Mouse (Mus musculus): Measurements from ENCODE around the gene Esrrg. TPM values are rescaled to one million over a fixed set of nuclear protein-coding genes. Genes with fewer than 3 reads are reported as not detected.

Gene Esrrg
- total and polyA plus RNA-seq, 3 experiments: not detected

DNA sequence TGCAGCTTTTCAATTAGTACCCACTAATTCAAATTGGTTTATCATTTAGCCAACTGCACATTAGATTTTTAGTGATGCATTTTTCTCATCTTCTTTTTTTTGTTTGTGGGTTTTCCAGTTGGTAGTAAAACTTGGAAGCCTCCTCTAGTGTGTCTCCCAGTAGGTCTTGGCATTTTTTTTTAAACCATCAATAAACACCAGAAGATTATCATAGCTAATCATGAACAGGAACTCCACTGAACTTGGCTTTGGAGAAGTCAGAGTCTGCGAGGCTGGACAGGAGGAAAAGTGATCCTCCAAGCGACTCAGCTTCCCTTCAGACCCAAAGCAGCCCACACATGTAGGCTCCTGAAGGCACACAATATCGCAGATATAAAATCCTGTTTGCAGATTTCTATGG, 155.2 kb downstream of the Esrrg start:
- no peaks in the 10 kb centered on the region for H3K36me3 ChIP-seq (replicated peaks in 1 of 2; ENCODE audit: control insufficient read depth in 1 of 2, insufficient read depth in 1 of 2, low read length in 1 of 2)
- no peaks in the 10 kb centered on the region for H3K4me1 ChIP-seq (ENCODE audit: control insufficient read depth in 1 of 2, insufficient read depth in 2 of 2)
- H3K4me2 ChIP-seq (ENCODE audit: insufficient read depth, low read depth, poor library complexity, severe bottlenecking): no peak overlapping the region
- H3K27me3 ChIP-seq (replicated peaks): no peaks in the 10 kb centered on the region
- H3K9ac ChIP-seq (ENCODE audit: insufficient read depth, low read depth): no peak overlapping the region
- H3K9me3 ChIP-seq (replicated peaks; ENCODE audit: low read length): peaks cover 71% of the 10 kb centered on the region
- H3K27ac ChIP-seq (ENCODE audit: insufficient read depth, low read depth): no peak overlapping the region
- DNase-seq (ENCODE audit: extremely low read depth): no peak
- no peak overlapping the region for H3K4me3 ChIP-seq (replicated peaks in 1 of 3; ENCODE audit: low read depth in 2 of 3, low read length in 2 of 3, poor library complexity in 1 of 3)
- in situ Hi-C loops (cut with MboI; ENCODE audit: low pct_ligation_motif_present, low pct_unique_long_range_greater_than_20kb, low sequenced_read_pairs): no loop called here
- dilution Hi-C loops (cut with MboI; ENCODE audit: extremely low pct_ligation_motif_present, extremely low pct_unique_long_range_greater_than_20kb, low sequenced_read_pairs): no loop called here
- no peak for TF ChIP-seq RCOR1 (conservative IDR thresholded peaks at IDR 0.05; ENCODE audit: low read depth, low read length)
- TF ChIP-seq HCFC1 (IDR thresholded peaks at IDR 0.05; ENCODE audit: low read depth, low read length): no peak
- TF ChIP-seq ZKSCAN1 (IDR thresholded peaks at IDR 0.05; ENCODE audit: borderline replicate concordance, low read depth, low read length): no peak
- no peak for TF ChIP-seq CHD2 (IDR thresholded peaks at IDR 0.05; ENCODE audit: low read length)
- TF ChIP-seq TCF12 (IDR thresholded peaks at IDR 0.05; ENCODE audit: low read depth, low read length): no peak
- no peak for TF ChIP-seq JUND (conservative IDR thresholded peaks at IDR 0.05; ENCODE audit: low read depth, low read length)
- no peaks in the 10 kb centered on the region for H3K79me2 ChIP-seq (replicated peaks; ENCODE audit: control insufficient read depth, extremely low read depth, insufficient read depth, poor library complexity, severe bottlenecking)

DNA sequence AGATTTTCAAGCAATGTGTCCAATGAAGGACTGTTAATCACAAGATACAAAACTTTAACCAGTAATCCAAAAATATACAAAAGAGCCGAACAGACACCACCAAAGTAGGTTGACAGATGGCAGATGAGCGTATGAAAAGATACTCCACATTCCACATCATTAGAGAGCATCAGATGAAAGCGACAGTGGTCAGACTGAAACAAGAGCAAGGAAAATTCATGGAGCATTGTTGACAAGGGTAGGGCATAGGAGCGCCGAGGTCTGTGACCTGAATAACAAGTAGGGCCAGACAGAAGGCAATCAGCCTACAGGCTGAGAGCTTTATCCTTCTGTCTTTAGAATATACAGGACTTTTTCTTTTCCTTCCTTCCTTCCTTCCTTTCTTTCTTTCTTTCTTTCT, 157.0 kb downstream of the Esrrg start:
- no peak overlapping the region for H3K4me3 ChIP-seq (replicated peaks in 1 of 3; ENCODE audit: low read depth in 2 of 3, low read length in 2 of 3, poor library complexity in 1 of 3)
- no peaks in the 10 kb centered on the region for H3K4me1 ChIP-seq (ENCODE audit: control insufficient read depth in 1 of 2, insufficient read depth in 2 of 2)
- in situ Hi-C loops (cut with MboI; ENCODE audit: low pct_ligation_motif_present, low pct_unique_long_range_greater_than_20kb, low sequenced_read_pairs) (no loop called here), dilution Hi-C loops (cut with MboI; ENCODE audit: extremely low pct_ligation_motif_present, extremely low pct_unique_long_range_greater_than_20kb, low sequenced_read_pairs) (no loop called here)
- no peaks in the 10 kb centered on the region for H3K79me2 ChIP-seq (replicated peaks; ENCODE audit: control insufficient read depth, extremely low read depth, insufficient read depth, poor library complexity, severe bottlenecking)
- H3K9ac ChIP-seq (ENCODE audit: insufficient read depth, low read depth): no peak overlapping the region
- no peak for TF ChIP-seq EP300 (IDR thresholded peaks at IDR 0.05; ENCODE audit: low read length)
- no peak for TF ChIP-seq HCFC1 (IDR thresholded peaks at IDR 0.05; ENCODE audit: low read depth, low read length)
- no peak for TF ChIP-seq TBP (conservative IDR thresholded peaks at IDR 0.05; ENCODE audit: low read depth, low read length)
- TF ChIP-seq NRF1 (IDR thresholded peaks at IDR 0.05; ENCODE audit: low read depth, low read length): no peak
- TF ChIP-seq ELF1 (IDR thresholded peaks at IDR 0.05; ENCODE audit: low read depth, low read length): no peak
- no peak for TF ChIP-seq MYC (IDR thresholded peaks at IDR 0.05; ENCODE audit: low read depth, low read length)
- TF ChIP-seq ETS1 (conservative IDR thresholded peaks at IDR 0.05; ENCODE audit: low read depth, low read length): no peak
- no peak for TF ChIP-seq NELFE (IDR thresholded peaks at IDR 0.05; ENCODE audit: low read depth, low read length)
- TF ChIP-seq SIN3A (IDR thresholded peaks at IDR 0.05; ENCODE audit: low read length): no peak
- no peak for TF ChIP-seq POLR2AphosphoS2 (IDR thresholded peaks at IDR 0.05; ENCODE audit: low read depth, low read length)
- TF ChIP-seq IRF4 (IDR thresholded peaks at IDR 0.05; ENCODE audit: low read depth, low read length): no peak
- TF ChIP-seq USF2 (conservative IDR thresholded peaks at IDR 0.05; ENCODE audit: low read depth, low read length): no peak
- TF ChIP-seq KAT2A (IDR thresholded peaks at IDR 0.05; ENCODE audit: insufficient replicate concordance, low read length): no peak
- TF ChIP-seq USF1 (IDR thresholded peaks at IDR 0.05; ENCODE audit: low read depth, low read length): no peak
- no peak for TF ChIP-seq MXI1 (IDR thresholded peaks at IDR 0.05; ENCODE audit: low read depth, low read length)
- H3K4me2 ChIP-seq (ENCODE audit: insufficient read depth, low read depth, poor library complexity, severe bottlenecking): no peak overlapping the region
- peaks cover 74% of the 10 kb centered on the region for H3K9me3 ChIP-seq (replicated peaks; ENCODE audit: low read length)
- DNase-seq (ENCODE audit: extremely low read depth): no peak
- H3K36me3 ChIP-seq (replicated peaks in 1 of 2; ENCODE audit: control insufficient read depth in 1 of 2, insufficient read depth in 1 of 2, low read length in 1 of 2): no peaks in the 10 kb centered on the region
- no peaks in the 10 kb centered on the region for H3K27me3 ChIP-seq (replicated peaks)
- no peak overlapping the region for H3K27ac ChIP-seq (ENCODE audit: insufficient read depth, low read depth)
